Mouse (Mus musculus) lung, embryonic 16.5 days (tissue): ENCODE results near the gene Abca17. TPM values are rescaled to one million over a fixed set of nuclear protein-coding genes. Genes with fewer than 3 reads are reported as not detected.

Source experiments
- ATAC-seq: fragments of 200-750 bp; cut with Nextera tagmentation; 2 replicates; pipeline ENCODE4 v1.8.0; 2017; ENCODE audit warnings: low read depth, mild to moderate bottlenecking, moderate library complexity
- H3K27ac ChIP-seq: fragments of 300-500 bp; sonication (generic); 2 replicates; pipeline ENCODE4 v1.5.1; 2014; ENCODE audit warnings: mild to moderate bottlenecking, control low read depth, low read length
- H3K27me3 ChIP-seq: fragments of 300-500 bp; sonication (generic); 2 replicates; pipeline ENCODE4 v1.6.1; 2014; ENCODE audit warnings: low read depth, low read length, mixed read lengths; ENCODE audit not compliant: control insufficient read depth, insufficient read depth
- H3K36me3 ChIP-seq: fragments of 300-500 bp; sonication (generic); 2 replicates; pipeline ENCODE4 v1.6.1; 2014; ENCODE audit warnings: low read length; ENCODE audit not compliant: control insufficient read depth, insufficient read depth
- H3K4me1 ChIP-seq: fragments of 300-500 bp; sonication (generic); replicated peaks from 2 replicates; pipeline ENCODE4 v1.6.1; 2014; ENCODE audit warnings: low read length, mixed read lengths; ENCODE audit not compliant: control insufficient read depth, insufficient read depth
- H3K4me2 ChIP-seq: fragments of 300-500 bp; sonication (generic); 2 replicates; pipeline ENCODE4 v1.6.1; 2014; ENCODE audit warnings: low read depth, low read length, control low read depth
- H3K4me3 ChIP-seq: fragments of 300-500 bp; sonication (generic); 2 replicates; pipeline ENCODE4 v1.5.1; 2014; ENCODE audit warnings: mild to moderate bottlenecking, low read length, control low read depth
- H3K9ac ChIP-seq: fragments of 300-500 bp; sonication (generic); 2 replicates; pipeline ENCODE4 v1.6.1; 2014; ENCODE audit warnings: low read length, control low read depth
- H3K9me3 ChIP-seq: fragments of 300-500 bp; sonication (generic); 2 replicates; pipeline ENCODE4 v1.6.1; 2016; ENCODE audit warnings: low read length; ENCODE audit not compliant: control insufficient read depth
- WGBS: fragments of 180-500 bp; shearing (Covaris S2); extraction: QIAGEN DNeasy Blood & Tissue Kit; methylation state at CpG from one replicate; pipeline ENCODE4 v1.1.7; 2014; 5-methylcytosine and 5-hydroxymethylcytosine counted together
- polyA plus RNA-seq: library from polyadenylated mRNA; unstranded; fragments of >200 nt; fragmentation: Nextera tagmentation; extraction: Ambion mirVana; gene quantifications from 2 replicates; pipeline ENCODE4 v1.2.1, GENCODE M21; 2015

Abca17 gene
- polyA plus RNA-seq, result 0.34 and 0.55 TPM in 2 replicates

DNA sequence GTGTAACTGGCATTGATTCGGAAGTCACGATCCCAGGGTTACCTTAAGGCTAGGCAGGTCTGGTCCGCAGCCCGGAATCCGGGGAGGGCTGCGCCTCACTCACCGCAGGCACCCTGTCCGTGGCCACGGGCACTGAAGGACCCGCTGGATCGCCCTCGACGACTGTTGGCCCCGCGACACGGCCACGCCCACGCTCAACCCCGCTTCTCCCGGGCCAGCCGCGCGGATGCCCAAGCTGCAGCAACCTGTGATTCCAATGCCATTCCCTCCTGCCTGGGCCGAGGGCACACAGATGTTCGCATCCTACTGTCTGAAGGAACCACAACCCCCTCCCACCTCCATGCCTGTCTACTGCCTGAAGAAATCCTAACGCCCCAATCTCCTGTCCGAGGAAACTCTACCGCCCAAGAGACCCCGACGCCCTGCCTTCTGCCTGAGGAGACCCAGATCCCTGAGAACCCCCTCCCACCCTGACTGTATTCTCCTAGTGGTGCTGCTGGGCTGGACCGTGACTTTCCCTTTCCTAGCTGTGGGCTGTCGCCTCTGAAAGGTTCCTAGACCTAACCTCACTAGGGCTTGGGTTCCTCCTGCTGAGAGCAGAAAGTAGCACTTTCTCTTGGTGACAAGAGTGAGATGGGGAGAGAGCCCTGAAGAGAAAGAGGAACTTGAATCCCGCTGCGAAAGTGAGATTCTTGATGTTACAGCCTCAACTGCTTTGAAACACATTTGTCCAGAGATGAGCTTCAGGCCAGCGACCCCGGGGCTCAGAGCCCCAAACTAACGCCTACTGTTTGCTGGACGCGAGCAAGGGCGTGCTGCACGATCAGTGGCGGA lies at the start of gene Abca17:
Abca17 (minus strand) TSS at position 143 of the 834 bp plus-strand sequence.
- peaks cover 10% of the 10 kb centered on the region for H3K27me3 ChIP-seq
- peak within 1 kb of the TSS; percentile 96 for H3K4me2 ChIP-seq
- peak within 1 kb of the TSS; percentile 76 for H3K9ac ChIP-seq
- H3K4me1 ChIP-seq, result peaks cover 2% of the 10 kb centered on the region; the same call in 1 of the 2 replicates
- H3K9me3 ChIP-seq, result no peaks in the 10 kb centered on the region
- peak; percentile 37; the same call in 1 of the 2 replicates for ATAC-seq
- no peak within 1 kb of the TSS for H3K27ac ChIP-seq
- peak within 1 kb of the TSS; percentile 64 for H3K4me3 ChIP-seq
- WGBS, result 3% methylated on average over 42 of the region's 42 CpGs
- H3K36me3 ChIP-seq, result no peaks in the 10 kb centered on the region

DNA sequence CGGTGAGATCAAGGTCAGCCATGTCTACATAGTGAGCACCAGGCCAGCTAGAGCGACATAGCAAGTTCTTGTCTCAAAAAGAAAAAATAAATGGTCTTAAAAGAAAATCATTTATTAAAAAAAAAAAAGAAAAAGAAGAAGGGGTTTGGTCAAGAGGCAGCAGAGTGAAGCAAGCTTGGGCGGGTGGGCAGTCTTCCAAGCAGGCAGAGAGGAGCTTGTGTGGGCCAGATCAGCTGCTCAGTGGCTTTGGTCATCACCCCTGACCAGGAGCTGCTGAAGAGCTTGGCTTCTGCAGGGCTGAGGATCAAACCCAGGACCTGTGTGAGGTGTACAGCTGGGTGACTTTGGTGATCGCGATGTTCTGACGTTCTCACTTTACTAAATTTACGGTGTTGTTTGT lies 43.6 kb upstream of the Abca17 start:
- WGBS, result 80% methylated on average over 7 of the region's 7 CpGs

GRCm38 (mm10) chr17:24393527-24393926 lies 42.7 kb upstream of the Abca17 start:
- Histone ChIP-seq H3K9me3 (no peaks in the 10 kb centered on the region), H3K9ac (no peak overlapping the region), H3K4me3 (no peak overlapping the region), H3K27ac (no peak overlapping the region), H3K36me3 (peaks cover 3% of the 10 kb centered on the region; the same call in 1 of the 2 replicates), H3K4me1 (no peaks in the 10 kb centered on the region), H3K4me2 (no peak overlapping the region), H3K27me3 (no peaks in the 10 kb centered on the region)
- WGBS, result 29% methylated on average over 4 of the region's 4 CpGs
- ATAC-seq, result peak; percentile 59; the same call in 1 of the 2 replicates

More for the DNA sequence above, 43.6 kb upstream of the Abca17 start:
- no peak overlapping the region for H3K9ac ChIP-seq
- H3K27ac ChIP-seq, result no peak overlapping the region
- no peak overlapping the region for H3K4me3 ChIP-seq
- peaks cover 3% of the 10 kb centered on the region; the same call in 1 of the 2 replicates for H3K36me3 ChIP-seq
- no peaks in the 10 kb centered on the region for H3K27me3 ChIP-seq
- H3K4me1 ChIP-seq, result no peaks in the 10 kb centered on the region
- ATAC-seq, result no peak
- no peaks in the 10 kb centered on the region for H3K9me3 ChIP-seq
- H3K4me2 ChIP-seq, result no peak overlapping the region

GRCm38 (mm10) chr17:24391149-24391548 lies 40.3 kb upstream of the Abca17 start:
- H3K27me3 ChIP-seq, result no peaks in the 10 kb centered on the region
- ATAC-seq, result no peak
- H3K4me3 ChIP-seq, result no peak overlapping the region
- peaks cover 9% of the 10 kb centered on the region; the same call in 1 of the 2 replicates for H3K36me3 ChIP-seq
- WGBS, result 70% methylated on average over 8 of the region's 8 CpGs
- H3K4me1 ChIP-seq, result no peaks in the 10 kb centered on the region
- H3K9me3 ChIP-seq, result no peaks in the 10 kb centered on the region
- no peak overlapping the region for H3K4me2 ChIP-seq
- no peak overlapping the region for H3K9ac ChIP-seq
- no peak overlapping the region for H3K27ac ChIP-seq

DNA sequence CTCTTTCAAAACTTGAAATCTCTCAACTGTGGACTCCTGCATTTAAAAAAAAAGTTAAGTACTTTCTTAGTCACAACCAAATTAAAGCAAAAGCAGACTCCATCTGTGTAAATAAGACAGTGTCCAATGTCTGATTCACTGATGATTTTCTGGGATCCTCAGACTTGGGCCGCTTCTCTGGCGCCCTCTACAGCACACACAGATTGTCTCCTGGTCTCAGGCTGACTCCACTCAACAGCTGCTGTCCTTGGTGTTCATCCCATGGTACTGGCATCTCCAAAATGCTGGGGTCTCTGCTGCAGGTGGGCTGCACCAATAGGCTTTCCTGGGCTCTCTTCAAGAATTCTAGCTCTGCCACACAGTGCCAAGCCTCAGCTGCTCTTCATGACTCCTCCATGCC lies 39.0 kb upstream of the Abca17 start:
- Histone ChIP-seq H3K27me3 (no peaks in the 10 kb centered on the region), H3K27ac (no peak overlapping the region), H3K36me3 (peaks cover 11% of the 10 kb centered on the region; the same call in 1 of the 2 replicates), H3K4me3 (no peak overlapping the region), H3K4me1 (no peaks in the 10 kb centered on the region), H3K9me3 (no peaks in the 10 kb centered on the region), H3K4me2 (no peak overlapping the region), H3K9ac (no peak overlapping the region)
- 3% methylated on average over 2 of the region's 2 CpGs for WGBS
- peak; percentile 31; the same call in 1 of the 2 replicates for ATAC-seq

GRCm38 (mm10) chr17:24388711-24389110 lies 37.8 kb upstream of the Abca17 start:
- no peaks in the 10 kb centered on the region for H3K9me3 ChIP-seq
- H3K27ac ChIP-seq, result no peak overlapping the region
- H3K27me3 ChIP-seq, result no peaks in the 10 kb centered on the region
- H3K4me3 ChIP-seq, result no peak overlapping the region
- H3K36me3 ChIP-seq, result peaks cover 11% of the 10 kb centered on the region
- no peaks in the 10 kb centered on the region; the same call in 1 of the 2 replicates for H3K4me1 ChIP-seq
- WGBS, result 65% methylated on average over 5 of the region's 5 CpGs
- H3K4me2 ChIP-seq, result no peak overlapping the region
- ATAC-seq, result no peak
- no peak overlapping the region for H3K9ac ChIP-seq

DNA sequence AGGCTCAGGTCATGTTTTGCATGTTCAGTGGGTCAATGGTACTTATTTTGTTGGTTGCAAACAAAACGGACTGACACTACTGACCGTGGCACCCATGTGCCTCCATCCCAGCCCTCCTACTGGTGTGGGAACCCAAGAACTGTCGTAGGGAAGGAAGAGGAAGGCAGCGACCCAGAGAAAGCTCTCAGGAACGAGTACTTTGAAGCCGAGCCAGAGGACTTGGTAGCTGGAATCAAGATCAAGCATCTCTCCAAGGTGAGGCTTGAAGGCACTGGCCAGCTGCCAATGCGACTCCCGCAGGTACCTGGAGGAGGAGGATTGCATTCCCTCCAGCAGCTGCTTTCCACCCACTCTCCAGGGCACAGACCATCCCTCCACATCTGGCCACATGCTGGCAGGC lies 32.9 kb upstream of the Abca17 start:
- no peak overlapping the region for H3K4me2 ChIP-seq
- H3K36me3 ChIP-seq, result peaks cover 8% of the 10 kb centered on the region
- H3K4me1 ChIP-seq, result no peaks in the 10 kb centered on the region; the same call in 1 of the 2 replicates
- H3K27ac ChIP-seq, result no peak overlapping the region
- peak; percentile 72 for ATAC-seq
- no peak overlapping the region for H3K9ac ChIP-seq
- H3K27me3 ChIP-seq, result no peaks in the 10 kb centered on the region
- no peaks in the 10 kb centered on the region for H3K9me3 ChIP-seq
- H3K4me3 ChIP-seq, result no peak overlapping the region
- 47% methylated on average over 8 of the region's 8 CpGs for WGBS

GRCm38 (mm10) chr17:24378496-24378895 lies 27.6 kb upstream of the Abca17 start:
- Histone ChIP-seq H3K4me1 (no peaks in the 10 kb centered on the region), H3K9ac (no peak overlapping the region), H3K27me3 (no peaks in the 10 kb centered on the region), H3K9me3 (no peaks in the 10 kb centered on the region), H3K4me3 (no peak overlapping the region), H3K27ac (no peak overlapping the region), H3K4me2 (no peak overlapping the region), H3K36me3 (peaks cover 5% of the 10 kb centered on the region)
- ATAC-seq, result no peak
- WGBS, result 61% methylated on average over 2 of the region's 2 CpGs

GRCm38 (mm10) chr17:24375886-24376285 lies 25.0 kb upstream of the Abca17 start:
- Histone ChIP-seq H3K9ac (no peak overlapping the region), H3K36me3 (peaks cover 5% of the 10 kb centered on the region), H3K27me3 (no peaks in the 10 kb centered on the region), H3K4me1 (no peaks in the 10 kb centered on the region), H3K27ac (no peak overlapping the region), H3K4me2 (no peak overlapping the region), H3K9me3 (no peaks in the 10 kb centered on the region), H3K4me3 (no peak overlapping the region)
- WGBS, result 88% methylated on average over 6 of the region's 6 CpGs
- ATAC-seq, result no peak
